Mouse (Mus musculus): Measurements from ENCODE around the gene Slc22a20.

- TF ChIP-seq CTCF (IDR thresholded peaks at IDR 0.05; ENCODE audit: borderline replicate concordance, insufficient read depth, low read depth, low read length) (no peak), POLR2A (IDR thresholded peaks at IDR 0.05; ENCODE audit: borderline replicate concordance, insufficient read depth, low read length) (no peak)
Observed at GRCm38 (mm10) chr19:5991467-5991866, 5.5 kb upstream of the Slc22a20 start.
